Mouse (Mus musculus) MEL (cell line): ENCODE data around the gene Hoxd8. TPM values are rescaled to one million over a fixed set of nuclear protein-coding genes. Genes with fewer than 3 reads are reported as not detected.
A peak's percentile ranks its signal among the peaks of the same experiment; 100 is the strongest.

Source experiments
- DNase-seq: peaks from one replicate; pipeline ENCODE4 v3.0.0; 2011; ENCODE audit warnings: low read depth, low spot score
- H3K27ac ChIP-seq: 2 replicates; pipeline ENCODE4 v1.5.1; 2012; ENCODE audit warnings: low read depth, mild to moderate bottlenecking, control low read depth, low read length, moderate library complexity; ENCODE audit not compliant: control insufficient read depth
- H3K27me3 ChIP-seq, 2 experiments: fragments of 150-350 bp in 1 of 2; sonication (generic) in 1 of 2; 2 replicates each; pipeline ENCODE4 v1.6.1; 2012; ENCODE audit warnings: low read length in 2 of 2, mild to moderate bottlenecking in 2 of 2, improper control_type of control experiment in 1 of 2, moderate library complexity in 1 of 2; ENCODE audit not compliant: insufficient read depth in 2 of 2, control insufficient read depth in 1 of 2
- H3K36me3 ChIP-seq, 2 experiments: 2 replicates each; pipeline ENCODE4 v1.6.1; 2012 to 2014; ENCODE audit warnings: low read length in 2 of 2, improper control_type of control experiment in 1 of 2, inconsistent platforms in 1 of 2, mild to moderate bottlenecking in 1 of 2; ENCODE audit not compliant: insufficient read depth in 2 of 2, control insufficient read depth in 1 of 2
- H3K4me1 ChIP-seq, 2 experiments: fragments of 150-350 bp in 1 of 2; sonication (generic) in 1 of 2; 2 replicates each; pipeline ENCODE4 v1.6.1; 2012; ENCODE audit warnings: low read length in 2 of 2, improper control_type of control experiment in 1 of 2, mild to moderate bottlenecking in 1 of 2; ENCODE audit not compliant: insufficient read depth in 2 of 2, control insufficient read depth in 1 of 2
- H3K4me3 ChIP-seq, 2 experiments: fragments of 150-350 bp in 1 of 2; sonication (generic) in 1 of 2; 2 replicates each; pipeline ENCODE4 v1.5.1; 2012; ENCODE audit warnings: low read depth in 2 of 2, low read length in 2 of 2, mild to moderate bottlenecking in 2 of 2, moderate library complexity in 2 of 2, control low read depth in 1 of 2, improper control_type of control experiment in 1 of 2; ENCODE audit not compliant: control insufficient read depth in 1 of 2, insufficient read depth in 1 of 2
- H3K79me2 ChIP-seq: 2 replicates; pipeline ENCODE4 v1.6.1; 2012; ENCODE audit warnings: mild to moderate bottlenecking, low read length, moderate library complexity; ENCODE audit not compliant: control insufficient read depth, poor library complexity, insufficient read depth
- H3K9ac ChIP-seq: 2 replicates; pipeline ENCODE4 v1.6.1; 2012; ENCODE audit warnings: low read depth, mild to moderate bottlenecking, control low read depth, low read length, moderate library complexity; ENCODE audit not compliant: control insufficient read depth, poor library complexity, severe bottlenecking
- H3K9me3 ChIP-seq: fragments of 150-350 bp; sonication (generic); replicated peaks from 2 replicates; pipeline ENCODE4 v1.6.1; 2012; ENCODE audit warnings: mild to moderate bottlenecking, low read length, improper control_type of control experiment, moderate library complexity; ENCODE audit not compliant: insufficient read depth
- BHLHE40 ChIP-seq: IDR thresholded peaks from 2 replicates; pipeline ENCODE4 v1.6.1; 2012; ENCODE audit warnings: low read depth, mild to moderate bottlenecking, inconsistent platforms, low read length, improper control_type of control experiment, borderline replicate concordance
- CHD1 ChIP-seq: IDR thresholded peaks from 2 replicates; pipeline ENCODE4 v1.6.1; 2012; ENCODE audit warnings: low read depth, mild to moderate bottlenecking, inconsistent platforms, low read length, improper control_type of control experiment
- CHD2 ChIP-seq: IDR thresholded peaks from 2 replicates; pipeline ENCODE4 v1.6.1; 2011; ENCODE audit warnings: low read length, improper control_type of control experiment
- CTCF ChIP-seq, 3 experiments: IDR thresholded peaks in 2 of 3; conservative IDR thresholded peaks in 1 of 3; 2 replicates each; pipeline ENCODE4 v1.5.1; 2011 to 2012; ENCODE audit warnings: low read length in 3 of 3, low read depth in 2 of 3, mild to moderate bottlenecking in 2 of 3, improper control_type of control experiment in 1 of 3, inconsistent platforms in 1 of 3, mixed read lengths in 1 of 3, moderate library complexity in 1 of 3; ENCODE audit not compliant: control insufficient read depth in 1 of 3, insufficient read depth in 1 of 3, poor library complexity in 1 of 3, severe bottlenecking in 1 of 3
- E2F4 ChIP-seq: IDR thresholded peaks from 2 replicates; pipeline ENCODE4 v1.6.1; 2011; ENCODE audit warnings: low read depth, low read length, improper control_type of control experiment, borderline replicate concordance
- EP300 ChIP-seq, 2 experiments: IDR thresholded peaks; 2 replicates each; pipeline ENCODE4 v1.6.1; 2011; ENCODE audit warnings: improper control_type of control experiment in 2 of 2, low read length in 2 of 2, low read depth in 1 of 2, mild to moderate bottlenecking in 1 of 2
- GABPA ChIP-seq: IDR thresholded peaks from 2 replicates; pipeline ENCODE4 v1.6.1; 2012; ENCODE audit warnings: low read depth, mild to moderate bottlenecking, inconsistent platforms, low read length, improper control_type of control experiment, moderate library complexity
- GATA1 ChIP-seq: IDR thresholded peaks from 2 replicates; pipeline ENCODE4 v1.6.1; 2011; ENCODE audit warnings: low read depth, low read length, improper control_type of control experiment
- HCFC1 ChIP-seq: IDR thresholded peaks from 2 replicates; pipeline ENCODE4 v1.6.1; 2012; ENCODE audit warnings: low read depth, mild to moderate bottlenecking, inconsistent platforms, low read length, improper control_type of control experiment, moderate library complexity
- KAT2A ChIP-seq: conservative IDR thresholded peaks from 2 replicates; pipeline ENCODE4 v1.6.1; 2012; ENCODE audit warnings: low read depth, low read length, improper control_type of control experiment, inconsistent platforms
- MAFK ChIP-seq: IDR thresholded peaks from 2 replicates; pipeline ENCODE4 v1.6.1; 2011; ENCODE audit warnings: low read depth, mild to moderate bottlenecking, low read length, improper control_type of control experiment, borderline replicate concordance
- MAX ChIP-seq: IDR thresholded peaks from 2 replicates; pipeline ENCODE4 v1.6.1; 2011; ENCODE audit warnings: low read length, improper control_type of control experiment
- MAZ ChIP-seq: IDR thresholded peaks from 2 replicates; pipeline ENCODE4 v1.6.1; 2012; ENCODE audit warnings: low read depth, mild to moderate bottlenecking, inconsistent platforms, low read length, improper control_type of control experiment
- MEF2A ChIP-seq: IDR thresholded peaks from 2 replicates; pipeline ENCODE4 v1.6.1; 2014; ENCODE audit warnings: low read depth, mild to moderate bottlenecking, inconsistent platforms, low read length, improper control_type of control experiment; ENCODE audit not compliant: poor library complexity, insufficient replicate concordance, severe bottlenecking; ENCODE audit errors: extremely low read depth
- MXI1 ChIP-seq: IDR thresholded peaks from 2 replicates; pipeline ENCODE4 v1.6.1; 2011; ENCODE audit warnings: mild to moderate bottlenecking, low read depth, low read length, improper control_type of control experiment
- MYB ChIP-seq: IDR thresholded peaks from 2 replicates; pipeline ENCODE4 v1.6.1; 2011; ENCODE audit warnings: mild to moderate bottlenecking, low read depth, low read length, improper control_type of control experiment
- MYC ChIP-seq: IDR thresholded peaks from 2 replicates; pipeline ENCODE4 v1.6.1; 2011; ENCODE audit warnings: low read depth, mild to moderate bottlenecking, low read length, improper control_type of control experiment, moderate library complexity
- NELFE ChIP-seq: IDR thresholded peaks from 2 replicates; pipeline ENCODE4 v1.6.1; 2011; ENCODE audit warnings: low read depth, low read length, improper control_type of control experiment
- NRF1 ChIP-seq: IDR thresholded peaks from 2 replicates; pipeline ENCODE4 v1.6.1; 2014; ENCODE audit warnings: low read depth, mild to moderate bottlenecking, inconsistent platforms, low read length, improper control_type of control experiment, moderate library complexity; ENCODE audit not compliant: poor library complexity, insufficient read depth, severe bottlenecking
- POLR2A ChIP-seq, 2 experiments: IDR thresholded peaks; 2 replicates each; pipeline ENCODE4 v1.6.1; 2011 to 2012; ENCODE audit warnings: low read length in 2 of 2, mild to moderate bottlenecking in 2 of 2, control low read depth in 1 of 2, improper control_type of control experiment in 1 of 2, low read depth in 1 of 2, moderate library complexity in 1 of 2; ENCODE audit not compliant: control insufficient read depth in 1 of 2, insufficient read depth in 1 of 2, poor library complexity in 1 of 2
- POLR2AphosphoS2 ChIP-seq: IDR thresholded peaks from 2 replicates; pipeline ENCODE4 v1.6.1; 2011; ENCODE audit warnings: low read length, improper control_type of control experiment
- POLR2AphosphoS5 ChIP-seq: IDR thresholded peaks from 2 replicates; pipeline ENCODE4 v1.6.1; 2012; ENCODE audit warnings: low read depth, borderline replicate concordance, mild to moderate bottlenecking, inconsistent platforms, low read length, moderate library complexity, mixed read lengths
- RAD21 ChIP-seq: IDR thresholded peaks from 2 replicates; pipeline ENCODE4 v1.6.1; 2011; ENCODE audit warnings: mild to moderate bottlenecking, low read depth, low read length, improper control_type of control experiment
- RCOR1 ChIP-seq: IDR thresholded peaks from 2 replicates; pipeline ENCODE4 v1.6.1; 2012; ENCODE audit warnings: low read depth, mild to moderate bottlenecking, inconsistent platforms, low read length, improper control_type of control experiment
- SIN3A ChIP-seq: IDR thresholded peaks from 2 replicates; pipeline ENCODE4 v1.6.1; 2012; ENCODE audit warnings: low read length, improper control_type of control experiment, inconsistent platforms
- SMC3 ChIP-seq: IDR thresholded peaks from 2 replicates; pipeline ENCODE4 v1.6.1; 2011; ENCODE audit warnings: low read depth, low read length, improper control_type of control experiment
- TAL1 ChIP-seq: IDR thresholded peaks from 2 replicates; pipeline ENCODE4 v1.6.1; 2012; ENCODE audit warnings: mild to moderate bottlenecking, inconsistent platforms, low read length, moderate library complexity, mixed read lengths
- TBP ChIP-seq: IDR thresholded peaks from 2 replicates; pipeline ENCODE4 v1.8.0; 2011; ENCODE audit warnings: low read depth, low read length, improper control_type of control experiment
- TCF12 ChIP-seq: IDR thresholded peaks from 2 replicates; pipeline ENCODE4 v1.6.1; 2014; ENCODE audit warnings: low read depth, mild to moderate bottlenecking, inconsistent platforms, low read length, improper control_type of control experiment, moderate library complexity
- UBTF ChIP-seq: IDR thresholded peaks from 2 replicates; pipeline ENCODE4 v1.6.1; 2012; ENCODE audit warnings: low read depth, mild to moderate bottlenecking, inconsistent platforms, low read length, improper control_type of control experiment, moderate library complexity, borderline replicate concordance; ENCODE audit not compliant: insufficient read depth
- USF1 ChIP-seq: IDR thresholded peaks from 2 replicates; pipeline ENCODE4 v1.6.1; 2014; ENCODE audit warnings: low read depth, mild to moderate bottlenecking, inconsistent platforms, low read length, improper control_type of control experiment, moderate library complexity
- USF2 ChIP-seq, 2 experiments: IDR thresholded peaks; 2 replicates each; pipeline ENCODE4 v1.6.1; 2011 to 2012; ENCODE audit warnings: improper control_type of control experiment in 2 of 2, low read length in 2 of 2, borderline replicate concordance in 1 of 2, inconsistent platforms in 1 of 2, low read depth in 1 of 2, mild to moderate bottlenecking in 1 of 2; ENCODE audit not compliant: insufficient read depth in 1 of 2
- ZC3H11A ChIP-seq: IDR thresholded peaks from 2 replicates; pipeline ENCODE4 v1.6.1; 2012; ENCODE audit warnings: low read depth, mild to moderate bottlenecking, inconsistent platforms, low read length, improper control_type of control experiment
- ZKSCAN1 ChIP-seq: IDR thresholded peaks from 2 replicates; pipeline ENCODE4 v1.6.1; 2012; ENCODE audit warnings: low read depth, mild to moderate bottlenecking, inconsistent platforms, low read length, improper control_type of control experiment, moderate library complexity
- ZMIZ1 ChIP-seq: IDR thresholded peaks from 2 replicates; pipeline ENCODE4 v1.6.1; 2012; ENCODE audit warnings: low read depth, mild to moderate bottlenecking, inconsistent platforms, low read length, improper control_type of control experiment, moderate library complexity
- ZNF384 ChIP-seq: IDR thresholded peaks from 2 replicates; pipeline ENCODE4 v1.6.1; 2012; ENCODE audit warnings: low read depth, mild to moderate bottlenecking, inconsistent platforms, low read length, improper control_type of control experiment
- polyA plus RNA-seq, 2 experiments: library from polyadenylated mRNA; stranded (reverse) in 1 of 2; unstranded in 1 of 2; fragments of >175 nt in 1 of 2; fragments of >200 nt in 1 of 2; gene quantifications; 2 replicates each; pipeline versions ENCODE4 v1.2.1 to v1.2.4; 2012; ENCODE audit warnings: low replicate concordance in 2 of 2, low read depth in 1 of 2; ENCODE audit not compliant: insufficient read length in 2 of 2, insufficient read depth in 1 of 2, missing spikeins in 1 of 2
- total RNA-seq: library from RNA; depleted of rRNA; stranded (reverse); fragments of 300-350 nt; gene quantifications from 2 replicates; pipeline ENCODE4 v1.2.3, GENCODE M21; 2012

Gene Hoxd8
- total and polyA plus RNA-seq, 3 experiments: 4.7 to 7.4 TPM; not detected in 1

DNA sequence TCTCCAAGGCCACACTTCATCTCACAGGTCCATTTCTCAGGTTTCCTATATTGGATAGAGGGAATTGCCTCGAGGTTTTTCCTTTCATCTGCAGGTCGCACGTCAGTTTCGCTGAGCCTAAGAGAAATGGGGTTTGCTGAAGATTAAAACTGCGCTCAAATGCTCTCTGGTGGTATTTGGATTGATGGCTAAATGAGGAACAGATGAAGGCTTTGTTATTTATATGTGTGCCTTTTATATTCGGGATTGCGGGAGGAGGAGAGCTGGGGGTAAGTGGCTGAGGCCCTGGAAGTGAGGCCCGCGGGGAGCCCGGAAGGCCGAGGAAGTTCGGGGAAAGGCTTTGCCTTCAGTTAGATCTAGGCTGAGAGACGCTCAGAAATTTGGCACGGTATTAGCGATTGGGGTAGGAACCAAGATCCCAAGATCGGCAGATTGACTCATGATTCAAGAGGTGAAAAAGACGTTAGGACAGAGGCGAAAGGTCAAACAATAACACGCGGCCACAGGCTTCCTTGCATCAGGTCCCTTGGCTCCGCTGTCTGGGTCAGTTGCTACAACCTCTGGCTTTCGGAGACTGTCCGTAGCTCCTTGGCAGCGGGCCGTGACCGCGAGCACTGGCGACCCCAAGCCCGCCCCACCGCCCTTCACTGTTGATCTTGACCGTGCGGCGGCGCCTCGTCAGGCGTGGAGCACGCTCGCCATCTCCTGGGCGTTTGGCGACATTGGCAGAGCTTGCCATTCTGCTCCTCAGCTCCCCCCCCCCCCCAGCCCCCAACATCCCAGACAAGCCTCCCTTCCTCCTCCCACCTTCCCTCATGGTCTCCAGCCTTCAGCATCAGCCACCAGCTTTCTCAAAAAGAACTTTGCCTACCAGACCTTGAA is 31.7 kb upstream of the Hoxd8 start:
- Histone ChIP-seq H3K27me3 (peaks cover under 1 to 3% of the 10 kb centered on the region in 2 experiments; a peak in 3 of 4 replicates), H3K4me1 (no peaks in the 10 kb centered on the region), H3K4me3 (peak overlapping the region; percentile 54 to 69), H3K9ac (peak overlapping the region; percentile 54), H3K79me2 (no peaks in the 10 kb centered on the region), H3K36me3 (no peaks in the 10 kb centered on the region), H3K9me3 (no peaks in the 10 kb centered on the region), H3K27ac (no peak overlapping the region)
- no peak for TF ChIP-seq E2F4
- no peak for TF ChIP-seq TBP
- TF ChIP-seq CHD1: no peak
- no peak for TF ChIP-seq USF1
- TF ChIP-seq TAL1: no peak
- TF ChIP-seq MYB: no peak
- no peak for TF ChIP-seq NRF1
- TF ChIP-seq MYC: no peak
- TF ChIP-seq ZNF384: no peak
- peak; percentile 67 for TF ChIP-seq ZC3H11A
- TF ChIP-seq RAD21: peak; percentile 82
- no peak for TF ChIP-seq POLR2A (IDR thresholded peaks at IDR 0.05; ENCODE audit: control insufficient read depth in 1 of 2, insufficient read depth in 1 of 2, low read depth in 1 of 2, low read length in 2 of 2, poor library complexity in 1 of 2)
- TF ChIP-seq GABPA: no peak
- TF ChIP-seq POLR2AphosphoS2: no peak
- TF ChIP-seq SIN3A: no peak
- no peak for TF ChIP-seq MEF2A
- TF ChIP-seq ZMIZ1: no peak
- no peak for TF ChIP-seq ZKSCAN1
- TF ChIP-seq USF2 (IDR thresholded peaks at IDR 0.05; ENCODE audit: borderline replicate concordance in 1 of 2, insufficient read depth in 1 of 2, low read depth in 1 of 2, low read length in 2 of 2): no peak
- TF ChIP-seq GATA1: no peak
- no peak for TF ChIP-seq HCFC1
- TF ChIP-seq MAZ: peak; percentile 64
- TF ChIP-seq MXI1: 0 out of 2 replicates have a peak, but pooled peaks have one; percentile 19
- no peak for TF ChIP-seq KAT2A
- TF ChIP-seq SMC3: peak; percentile 66
- no peak for TF ChIP-seq BHLHE40
- TF ChIP-seq NELFE: no peak
- peak in 2 of 3 experiments; percentile 70 to 96; a peak in 5 of 6 replicates for TF ChIP-seq CTCF (IDR thresholded peaks at IDR 0.05 in 2 of 3, conservative IDR thresholded peaks at IDR 0.05 in 1 of 3; ENCODE audit: control insufficient read depth in 1 of 3, insufficient read depth in 1 of 3, low read depth in 2 of 3, low read length in 3 of 3, poor library complexity in 1 of 3, severe bottlenecking in 1 of 3)
- no peak for TF ChIP-seq EP300 (IDR thresholded peaks at IDR 0.05; ENCODE audit: low read depth in 1 of 2, low read length in 2 of 2)
- no peak for TF ChIP-seq MAX
- no peak for TF ChIP-seq MAFK
- no peak for TF ChIP-seq RCOR1
- no peak for TF ChIP-seq UBTF
- no peak for TF ChIP-seq TCF12
- no peak for TF ChIP-seq POLR2AphosphoS5
- no peak for TF ChIP-seq CHD2
- DNase-seq: peak; percentile 84
